Mouse (Mus musculus) kidney, postnatal 0 days (tissue): ENCODE data around the gene Tsga8. TPM values are rescaled to one million over a fixed set of nuclear protein-coding genes. Genes with fewer than 3 reads are reported as not detected.

ENCODE experiments used
- ATAC-seq: fragments of 200-750 bp; cut with Nextera tagmentation; replicated peaks from 2 replicates; pipeline ENCODE4 v1.8.0; 2017; ENCODE audit warnings: low read depth, moderate number of reproducible peaks, moderate TSS enrichment, moderate library complexity; ENCODE audit not compliant: low FRiP score
- DNase-seq: peaks from one replicate; pipeline ENCODE4 v3.0.0-alpha.2; 2016; ENCODE audit warnings: low spot score
- H3K27ac ChIP-seq: fragments of 300-500 bp; sonication (generic); 2 replicates; pipeline ENCODE4 v1.5.1; 2014; ENCODE audit warnings: mild to moderate bottlenecking
- H3K27me3 ChIP-seq: fragments of 300-500 bp; sonication (generic); 2 replicates; pipeline ENCODE4 v1.6.1; 2014; ENCODE audit warnings: low read length, mixed read lengths; ENCODE audit not compliant: insufficient read depth
- H3K36me3 ChIP-seq: fragments of 300-500 bp; sonication (generic); 2 replicates; pipeline ENCODE4 v1.6.1; 2014; ENCODE audit warnings: low read length, mixed read lengths; ENCODE audit not compliant: insufficient read depth
- H3K4me1 ChIP-seq: fragments of 300-500 bp; sonication (generic); replicated peaks from 2 replicates; pipeline ENCODE4 v1.6.1; 2014; ENCODE audit warnings: antibody characterized with exemption, low read length, mixed read lengths; ENCODE audit not compliant: insufficient read depth
- H3K4me2 ChIP-seq: fragments of 300-500 bp; sonication (generic); 2 replicates; pipeline ENCODE4 v1.6.1; 2014; ENCODE audit warnings: mild to moderate bottlenecking, low read length, moderate library complexity, mixed read lengths
- H3K4me3 ChIP-seq: fragments of 300-500 bp; sonication (generic); replicated peaks from 2 replicates; pipeline ENCODE4 v1.5.1; 2014; ENCODE audit warnings: low read depth, low read length
- H3K9ac ChIP-seq: fragments of 300-500 bp; sonication (generic); 2 replicates; pipeline ENCODE4 v1.6.1; 2014; ENCODE audit warnings: low read depth, low read length
- H3K9me3 ChIP-seq: fragments of 300-500 bp; sonication (generic); replicated peaks from 2 replicates; pipeline ENCODE4 v1.6.1; 2016; ENCODE audit warnings: low read length, inconsistent platforms, mixed read lengths
- CTCF ChIP-seq: IDR thresholded peaks from 2 replicates; pipeline ENCODE4 v1.5.1; 2016; ENCODE audit warnings: antibody characterized with exemption, low read depth, mild to moderate bottlenecking, moderate library complexity
- WGBS: fragments of 180-500 bp; shearing (Covaris S2); extraction: QIAGEN DNeasy Blood & Tissue Kit; methylation state at CpG from one replicate; pipeline ENCODE4 v1.1.7; 2014; 5-methylcytosine and 5-hydroxymethylcytosine counted together
- polyA plus RNA-seq: library from polyadenylated mRNA; unstranded; fragments of >200 nt; fragmentation: Nextera tagmentation; extraction: Ambion mirVana; gene quantifications from 2 replicates; pipeline ENCODE4 v1.2.1, GENCODE M21; 2015

Gene Tsga8
- not detected in 2 replicates for polyA plus RNA-seq

GRCm38 (mm10) chrX:83487598-83487997 lies at the start of gene Tsga8:
Tsga8 (minus strand) TSS chrX:83487924.
- no peak within 1 kb of the TSS for H3K27ac ChIP-seq
- H3K4me2 ChIP-seq = no peak within 1 kb of the TSS
- H3K27me3 ChIP-seq = no peaks in the 10 kb centered on the region
- no peak within 1 kb of the TSS for H3K9ac ChIP-seq
- no peaks in the 10 kb centered on the region for H3K4me1 ChIP-seq
- DNase-seq = no peak
- H3K36me3 ChIP-seq = no peaks in the 10 kb centered on the region
- no peak for ATAC-seq
- 93% methylated on average over 15 of the region's 15 CpGs for WGBS
- H3K4me3 ChIP-seq = no peak within 1 kb of the TSS
- no peak for TF ChIP-seq CTCF
- H3K9me3 ChIP-seq = no peaks in the 10 kb centered on the region
